Mouse (Mus musculus) CH12.LX (cell line): ENCODE measurements around the gene Maco1.

Source experiments
- CTCF ChIP-seq, 2 experiments: IDR thresholded peaks in 1 of 2; conservative IDR thresholded peaks in 1 of 2; 2 replicates each; pipeline ENCODE4 v1.5.1; 2011 to 2012; ENCODE audit warnings: low read depth in 2 of 2, low read length in 2 of 2, improper control_type of control experiment in 1 of 2, inconsistent platforms in 1 of 2, mild to moderate bottlenecking in 1 of 2, moderate library complexity in 1 of 2
- E2F4 ChIP-seq: IDR thresholded peaks from 2 replicates; pipeline ENCODE4 v1.6.1; 2011; ENCODE audit warnings: low read depth, low read length, improper control_type of control experiment; ENCODE audit not compliant: insufficient replicate concordance
- EP300 ChIP-seq: IDR thresholded peaks from 2 replicates; pipeline ENCODE4 v1.6.1; 2011; ENCODE audit warnings: low read length, improper control_type of control experiment
- ETS1 ChIP-seq: conservative IDR thresholded peaks from 2 replicates; pipeline ENCODE4 v1.6.1; 2012; ENCODE audit warnings: low read depth, mild to moderate bottlenecking, inconsistent platforms, low read length, improper control_type of control experiment, moderate library complexity
- HCFC1 ChIP-seq: IDR thresholded peaks from 2 replicates; pipeline ENCODE4 v1.6.1; 2012; ENCODE audit warnings: low read depth, mild to moderate bottlenecking, inconsistent platforms, low read length, improper control_type of control experiment
- POLR2A ChIP-seq: IDR thresholded peaks from 2 replicates; pipeline ENCODE4 v1.6.1; 2011; ENCODE audit warnings: low read depth, mild to moderate bottlenecking, improper control_type of control experiment, low read length
- USF1 ChIP-seq: IDR thresholded peaks from 2 replicates; pipeline ENCODE4 v1.6.1; 2014; ENCODE audit warnings: low read depth, mild to moderate bottlenecking, inconsistent platforms, low read length, improper control_type of control experiment

- no peak for TF ChIP-seq POLR2A
- no peak for TF ChIP-seq CTCF (conservative IDR thresholded peaks at IDR 0.05 in 1 of 2, IDR thresholded peaks at IDR 0.05 in 1 of 2; ENCODE audit: low read depth in 2 of 2, low read length in 2 of 2)
- no peak for TF ChIP-seq ETS1
- TF ChIP-seq HCFC1: no peak
- TF ChIP-seq USF1: no peak
- TF ChIP-seq E2F4: no peak
- TF ChIP-seq EP300: no peak
These were observed 77.8 kb downstream of the Maco1 start for GRCm38 (mm10) chr4:134775234-134775944.
